Mouse (Mus musculus) urinary bladder, adult 2 months (tissue): ENCODE measurements around the gene Aldh9a1. TPM values are rescaled to one million over a fixed set of nuclear protein-coding genes. Genes with fewer than 3 reads are reported as not detected.

Experiments used
- polyA plus RNA-seq: library from polyadenylated mRNA; depleted of rRNA; stranded (reverse); fragments of >200 nt; gene quantifications from 2 replicates; pipeline ENCODE4 v1.2.3, GENCODE M21; 2012; rRNA removed

Gene Aldh9a1
- polyA plus RNA-seq, 1 experiment: 35.7 TPM

Other genes starting within 250 kb of the Aldh9a1 start
- 12.0 and 19.0 TPM in 2 replicates for gene Uck2, start 64.7 kb upstream of the Aldh9a1 start, polyA plus RNA-seq
- gene Tmco1, start 41.6 kb upstream of the Aldh9a1 start, polyA plus RNA-seq: 120 and 134 TPM in 2 replicates
- 265 and 300 TPM in 2 replicates for gene Mgst3, start 43.9 kb downstream of the Aldh9a1 start, polyA plus RNA-seq
- gene Lrrc52, start 116.8 kb downstream of the Aldh9a1 start, polyA plus RNA-seq: 0.18 TPM in 1 of 2 replicates, not detected in the other
- gene Rxrg, start 248.4 kb downstream of the Aldh9a1 start, polyA plus RNA-seq: 2.1 and 3.0 TPM in 2 replicates